Mouse (Mus musculus) right cerebral cortex, postnatal 10 days (tissue): ENCODE measurements around the gene Apoh.

Experiments
- DNase-seq, 2 experiments: peaks; one replicate each; pipeline ENCODE4 v3.0.0; 2021; ENCODE audit warnings: low spot score in 2 of 2

Apoh gene

GRCm38 (mm10) chr11:108342781-108343768 lies at the start of gene Apoh:
Gene Apoh, plus strand, starts transcription at chr11:108343354.
- peak; percentile 57 to 65 for DNase-seq

DNA sequence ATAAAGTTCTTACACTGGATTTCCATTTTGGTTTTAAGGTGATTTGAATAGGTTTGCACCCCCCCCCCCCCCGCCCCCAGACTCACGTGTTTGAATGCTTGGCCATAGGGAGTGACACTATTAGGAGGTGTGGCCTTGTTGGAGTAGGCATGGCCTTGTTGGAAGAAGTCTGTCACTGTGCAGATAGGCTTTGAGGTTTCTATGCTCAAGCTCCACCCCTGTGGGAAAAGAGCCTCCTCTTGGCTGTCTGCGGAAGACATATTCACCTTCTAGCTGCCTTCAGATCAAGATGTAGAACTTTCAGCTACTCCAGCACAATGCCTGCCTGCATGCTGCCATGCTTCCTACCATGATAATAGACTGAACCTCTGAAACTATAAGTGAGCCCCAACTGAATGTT lies 49.3 kb upstream of the Apoh start:
- DNase-seq: no peak

GRCm38 (mm10) chr11:108294305-108294813 lies 48.8 kb upstream of the Apoh start:
- DNase-seq: no peak

DNA sequence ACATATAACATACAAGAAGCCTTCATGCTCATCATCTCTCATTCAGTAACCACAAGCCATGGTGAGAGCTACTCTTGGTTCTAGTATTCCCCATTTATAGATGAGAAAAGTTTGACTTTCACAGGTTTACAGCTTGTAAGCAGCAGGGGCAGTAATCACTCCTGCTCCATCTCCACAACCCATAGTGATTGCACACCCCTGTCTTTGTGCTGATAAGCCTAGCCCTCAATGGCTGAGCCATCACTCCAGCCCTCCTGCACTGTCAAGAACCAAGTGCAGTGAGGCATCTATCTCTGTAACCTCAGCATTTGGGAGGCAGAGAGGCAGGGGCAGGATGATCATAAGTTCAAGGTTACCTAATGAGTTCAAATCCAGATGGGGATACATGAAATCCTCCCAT lies 47.8 kb upstream of the Apoh start:
- no peak for DNase-seq

DNA sequence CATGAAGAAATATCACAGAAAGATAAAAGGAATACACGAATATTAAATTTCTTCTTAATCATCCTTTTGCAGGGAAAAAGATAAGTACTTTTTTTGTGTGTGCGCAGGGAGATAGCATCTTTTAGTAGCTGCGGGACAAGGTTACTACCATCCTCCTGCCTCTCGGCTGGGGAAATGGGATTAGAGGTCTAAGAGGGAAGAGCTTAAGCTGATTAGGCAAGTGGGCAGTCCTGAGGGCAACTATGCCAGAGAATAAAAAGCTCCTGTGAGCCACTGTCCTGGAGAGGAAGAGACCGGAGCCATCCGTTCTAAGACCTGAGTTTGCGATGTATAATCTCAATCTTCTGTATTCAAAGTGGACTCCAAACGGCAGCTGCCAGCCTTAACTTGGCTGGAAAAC lies 45.2 kb upstream of the Apoh start:
- DNase-seq: no peak

DNA sequence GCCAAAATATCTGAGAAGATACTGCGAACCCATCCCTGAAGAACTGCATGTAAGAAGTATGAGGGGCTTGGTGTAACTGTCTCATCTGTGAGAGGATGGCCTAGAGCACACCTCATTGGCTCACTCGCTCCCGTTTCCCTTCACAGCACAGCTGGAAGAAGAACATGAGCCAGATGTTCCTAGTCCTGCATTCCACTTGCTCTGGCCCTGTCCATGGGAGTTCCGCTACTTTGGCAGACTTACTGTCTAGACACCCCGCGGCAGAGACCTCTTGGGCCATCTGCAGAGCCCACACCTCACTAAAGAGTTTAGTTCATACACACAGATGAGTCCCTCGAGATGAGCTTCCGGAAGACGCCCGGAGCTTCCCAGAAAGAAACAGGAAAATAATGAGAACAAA lies 43.2 kb upstream of the Apoh start:
- no peak for DNase-seq

GRCm38 (mm10) chr11:108300443-108300842 lies 42.7 kb upstream of the Apoh start:
- DNase-seq: no peak

GRCm38 (mm10) chr11:108301036-108301435 lies 42.1 kb upstream of the Apoh start:
- no peak for DNase-seq

GRCm38 (mm10) chr11:108301796-108302490 lies 41.2 kb upstream of the Apoh start:
- no peak for DNase-seq

DNA sequence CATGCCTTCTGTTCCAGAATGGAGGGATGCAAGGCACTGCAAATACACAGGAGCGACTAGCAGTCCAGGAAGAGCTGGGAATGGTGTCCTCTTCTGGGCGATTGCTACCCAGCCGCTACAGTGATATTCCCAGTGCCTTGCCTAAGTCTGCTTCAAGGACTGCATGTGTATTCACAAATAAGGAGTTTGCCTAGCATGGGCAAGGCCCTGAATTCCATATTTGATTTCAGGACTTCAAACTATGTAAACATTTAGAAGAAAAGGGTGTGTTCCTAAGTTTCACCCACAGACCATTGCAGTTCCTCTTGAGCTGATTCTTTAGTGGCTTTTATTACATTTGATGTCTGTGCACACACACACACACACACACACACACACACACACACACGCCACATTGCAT lies 39.4 kb upstream of the Apoh start:
- DNase-seq: no peak

GRCm38 (mm10) chr11:108307258-108307657 lies 35.9 kb upstream of the Apoh start:
- DNase-seq: no peak

- DNase-seq: no peak
Measured at GRCm38 (mm10) chr11:108308253-108308652, 34.9 kb upstream of the Apoh start.

DNA sequence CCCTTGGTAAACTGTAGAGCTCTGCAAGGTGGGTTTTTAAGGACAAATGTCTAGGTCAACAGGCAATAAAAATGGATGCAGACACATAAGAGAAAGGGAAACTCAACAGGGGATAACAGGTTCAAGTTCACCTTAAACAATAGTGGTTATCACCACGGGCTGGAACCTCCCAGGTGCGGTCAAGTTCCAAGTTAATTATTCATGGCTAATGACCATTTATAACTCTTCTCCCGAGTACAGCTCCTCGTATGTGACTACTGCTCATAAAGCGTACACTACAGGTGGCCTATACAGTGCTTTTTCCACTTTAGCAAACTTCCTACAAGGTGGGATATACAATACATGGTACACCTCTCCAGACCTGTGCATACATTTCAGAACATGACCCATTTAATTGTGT lies 33.4 kb upstream of the Apoh start:
- DNase-seq: no peak

DNA sequence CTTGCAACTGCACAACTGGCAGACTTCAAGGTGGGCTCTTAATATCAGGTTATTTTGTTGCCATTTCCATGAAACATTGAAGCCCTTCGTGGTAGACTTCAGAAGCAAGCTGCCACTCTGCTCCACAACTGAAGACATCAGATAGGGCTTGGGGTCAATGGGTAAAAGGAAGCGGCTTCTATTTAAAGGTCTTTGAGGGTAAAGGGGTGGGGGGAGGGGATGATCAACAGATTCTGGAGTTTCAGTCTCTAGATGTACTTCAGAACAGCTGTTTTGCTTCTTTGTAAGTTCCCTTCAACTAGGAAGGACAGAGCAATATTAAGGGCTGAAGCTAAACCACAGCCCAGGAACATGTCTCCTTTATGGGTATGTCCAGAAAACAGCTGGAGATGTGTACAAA lies 31.2 kb upstream of the Apoh start:
- DNase-seq: no peak

GRCm38 (mm10) chr11:108312516-108312915 lies 30.6 kb upstream of the Apoh start:
- DNase-seq: no peak

GRCm38 (mm10) chr11:108315736-108316135 lies 27.4 kb upstream of the Apoh start:
- no peak for DNase-seq

DNA sequence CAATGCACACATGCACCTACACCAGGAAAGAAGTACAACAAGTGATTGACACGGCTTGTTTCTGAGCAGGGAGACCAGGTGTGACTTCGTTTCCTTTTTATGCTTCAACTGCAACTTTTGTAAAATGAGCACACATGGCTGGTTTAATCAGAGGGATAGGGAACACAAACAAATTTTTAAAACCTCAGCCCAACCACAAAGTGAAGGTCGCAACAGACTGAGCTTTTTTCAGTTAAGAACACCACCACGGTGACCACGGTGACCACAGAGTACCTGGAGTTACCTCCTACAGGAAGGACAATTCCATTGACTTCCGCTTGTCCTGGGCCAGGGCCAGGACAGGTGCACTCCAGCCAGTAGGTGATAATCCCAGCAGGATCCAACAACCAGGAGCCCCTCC lies 25.3 kb upstream of the Apoh start:
- DNase-seq: no peak

GRCm38 (mm10) chr11:108319162-108319561 lies 24.0 kb upstream of the Apoh start:
- no peak for DNase-seq

GRCm38 (mm10) chr11:108320561-108320960 lies 22.6 kb upstream of the Apoh start:
- no peak for DNase-seq

DNA sequence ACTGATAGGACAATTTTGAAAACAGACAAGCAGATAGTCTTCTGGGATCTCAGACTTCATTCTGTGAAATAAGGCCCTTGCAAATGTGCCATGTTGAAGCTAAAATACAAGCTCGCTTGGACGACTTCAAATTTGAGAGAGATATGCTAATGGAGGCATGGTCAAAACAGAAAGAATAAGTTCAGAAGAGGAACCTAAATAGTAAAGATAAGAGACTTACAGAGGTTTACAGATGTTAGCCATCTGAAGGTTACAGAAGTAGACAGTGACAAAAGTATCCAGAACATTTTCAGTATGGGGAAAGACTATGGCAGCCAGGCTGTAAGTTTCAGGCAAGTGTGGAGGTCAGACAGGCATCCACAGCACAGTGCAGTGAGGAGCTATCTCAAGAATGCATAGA lies 21.0 kb upstream of the Apoh start:
- no peak for DNase-seq

DNA sequence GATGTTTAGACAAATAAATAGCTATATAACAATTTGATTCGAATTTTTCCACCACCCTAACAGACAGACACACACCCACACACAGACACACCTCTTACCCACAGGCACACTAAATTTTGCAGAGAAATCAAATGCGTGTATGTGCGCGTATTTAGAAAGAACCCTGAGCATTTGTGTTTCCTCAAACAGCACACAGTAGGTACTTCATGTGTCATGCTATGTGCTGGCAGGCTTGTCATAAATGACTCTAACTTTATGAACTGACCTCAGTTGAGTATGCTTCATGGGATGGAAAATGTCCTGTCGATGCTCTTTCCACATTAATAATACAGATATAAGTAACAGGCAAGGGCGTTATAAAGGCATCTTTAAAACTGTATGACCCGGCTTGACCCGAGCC lies 17.2 kb upstream of the Apoh start:
- DNase-seq: no peak

DNA sequence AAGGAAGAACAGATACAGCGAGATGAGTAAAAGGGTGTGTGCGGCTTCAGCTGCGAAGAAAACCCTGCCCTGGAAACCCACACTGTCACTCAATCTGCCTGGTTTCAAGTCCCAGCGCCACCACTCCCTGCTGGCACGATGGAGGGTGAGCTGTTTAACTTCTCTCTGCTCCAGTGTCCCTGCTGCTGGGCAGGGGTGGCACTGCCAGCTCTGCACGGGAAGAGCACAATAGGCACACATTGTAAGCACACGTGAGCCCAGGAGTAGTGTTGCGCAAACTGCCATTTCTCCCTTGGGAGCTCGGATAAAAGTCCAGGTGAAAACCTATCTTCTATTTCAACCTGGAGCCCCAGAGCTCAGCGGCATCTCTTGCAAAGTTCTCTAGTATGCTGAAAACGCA lies 12.3 kb upstream of the Apoh start:
- no peak for DNase-seq

DNA sequence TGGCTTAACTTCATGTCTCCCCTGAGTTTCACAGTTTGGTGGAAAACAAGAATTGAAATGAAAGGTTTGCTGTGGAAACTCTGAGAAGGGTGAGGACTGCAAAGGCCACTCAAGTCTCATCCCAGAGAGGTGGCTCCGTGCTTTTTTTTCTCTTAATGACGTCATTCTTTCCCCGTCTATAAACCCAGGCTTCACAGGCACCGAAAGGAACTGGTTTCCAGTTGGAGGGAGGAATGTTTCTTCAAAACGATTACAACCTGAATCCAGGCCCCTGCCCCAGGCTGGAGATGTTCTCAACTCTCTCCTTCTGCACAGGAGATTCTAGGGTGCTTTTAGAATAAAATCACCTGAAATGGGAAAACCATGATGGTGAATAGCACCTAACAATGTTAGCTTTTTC lies 10.1 kb upstream of the Apoh start:
- no peak for DNase-seq
